Mouse (Mus musculus): Measurements from ENCODE around the gene Ess2.

- TF ChIP-seq CTCF (IDR thresholded peaks at IDR 0.05; ENCODE audit: borderline replicate concordance, insufficient read depth, low read depth, low read length) (no peak), POLR2A (IDR thresholded peaks at IDR 0.05; ENCODE audit: borderline replicate concordance, insufficient read depth, low read length) (no peak)
Measured at GRCm38 (mm10) chr16:17876096-17876495, 35.1 kb downstream of the Ess2 start.

All from cerebellum, adult 2 months (tissue).